Mouse (Mus musculus): ENCODE results near the gene Pla2r1.

Gene Pla2r1

GRCm38 (mm10) chr2:60552902-60553682 is at the start of gene Pla2r1:
Gene Pla2r1 (minus strand): TSS chr2:60553308.
- peak; percentile 8 for DNase-seq (ENCODE audit: low read depth)

GRCm38 (mm10) chr2:60601326-60601725 is 48.2 kb upstream of the Pla2r1 start:
- no peak for DNase-seq (ENCODE audit: low read depth)

- DNase-seq (ENCODE audit: low read depth) = no peak
Observed at GRCm38 (mm10) chr2:60600863-60601262, 47.8 kb upstream of the Pla2r1 start.

GRCm38 (mm10) chr2:60583416-60583815 is 30.3 kb upstream of the Pla2r1 start:
- DNase-seq (ENCODE audit: low read depth) = no peak

GRCm38 (mm10) chr2:60554561-60554960 is 1.5 kb upstream of the Pla2r1 start:
- DNase-seq (ENCODE audit: low read depth) = no peak

- DNase-seq (ENCODE audit: low read depth) = no peak
Observed at GRCm38 (mm10) chr2:60552177-60552901, 769 bp downstream of the Pla2r1 start.

GRCm38 (mm10) chr2:60551673-60552072 is 1.4 kb downstream of the Pla2r1 start:
- DNase-seq (ENCODE audit: low read depth) = no peak

GRCm38 (mm10) chr2:60550521-60550920 is 2.6 kb downstream of the Pla2r1 start:
- DNase-seq (ENCODE audit: low read depth) = no peak

- no peak for DNase-seq (ENCODE audit: low read depth)
Observed at GRCm38 (mm10) chr2:60549851-60550250, 3.3 kb downstream of the Pla2r1 start.

GRCm38 (mm10) chr2:60546082-60546481 is 7.0 kb downstream of the Pla2r1 start:
- DNase-seq (ENCODE audit: low read depth) = no peak

- no peak for DNase-seq (ENCODE audit: low read depth)
Observed at GRCm38 (mm10) chr2:60544006-60544405, 9.1 kb downstream of the Pla2r1 start.

- no peak for DNase-seq (ENCODE audit: low read depth)
Observed at GRCm38 (mm10) chr2:60541745-60542144, 11.4 kb downstream of the Pla2r1 start.

GRCm38 (mm10) chr2:60540346-60540745 is 12.8 kb downstream of the Pla2r1 start:
- DNase-seq (ENCODE audit: low read depth) = no peak

- DNase-seq (ENCODE audit: low read depth) = no peak
Observed at GRCm38 (mm10) chr2:60538710-60539109, 14.4 kb downstream of the Pla2r1 start.

- DNase-seq (ENCODE audit: low read depth) = no peak
Observed at GRCm38 (mm10) chr2:60538274-60538673, 14.8 kb downstream of the Pla2r1 start.

GRCm38 (mm10) chr2:60534755-60535154 is 18.4 kb downstream of the Pla2r1 start:
- no peak for DNase-seq (ENCODE audit: low read depth)

GRCm38 (mm10) chr2:60533026-60533425 is 20.1 kb downstream of the Pla2r1 start:
- DNase-seq (ENCODE audit: low read depth) = no peak

GRCm38 (mm10) chr2:60532495-60532894 is 20.6 kb downstream of the Pla2r1 start:
- DNase-seq (ENCODE audit: low read depth) = no peak

GRCm38 (mm10) chr2:60515817-60516216 is 37.3 kb downstream of the Pla2r1 start:
- no peak for DNase-seq (ENCODE audit: low read depth)

- DNase-seq (ENCODE audit: low read depth) = peak; percentile 19
Observed at GRCm38 (mm10) chr2:60514863-60515262, 38.2 kb downstream of the Pla2r1 start.

- no peak for DNase-seq (ENCODE audit: low read depth)
Observed at GRCm38 (mm10) chr2:60510718-60511117, 42.4 kb downstream of the Pla2r1 start.

- DNase-seq (ENCODE audit: low read depth) = no peak
Observed at GRCm38 (mm10) chr2:60505145-60505544, 48.0 kb downstream of the Pla2r1 start.

GRCm38 (mm10) chr2:60504718-60505117 is 48.4 kb downstream of the Pla2r1 start:
- peak; percentile 28 for DNase-seq (ENCODE audit: low read depth)

Measured in induced T-regulatory cell, adult 2 months (primary cell).